Mouse (Mus musculus) MEL (cell line): Measurements from ENCODE around the gene Lcn8. TPM values are rescaled to one million over a fixed set of nuclear protein-coding genes. Genes with fewer than 3 reads are reported as not detected.

Experiments
- DNase-seq: peaks from one replicate; pipeline ENCODE4 v3.0.0; 2011; ENCODE audit warnings: low read depth, low spot score
- H3K27ac ChIP-seq: 2 replicates; pipeline ENCODE4 v1.5.1; 2012; ENCODE audit warnings: low read depth, mild to moderate bottlenecking, control low read depth, low read length, moderate library complexity; ENCODE audit not compliant: control insufficient read depth
- H3K27me3 ChIP-seq, 2 experiments: fragments of 150-350 bp in 1 of 2; sonication (generic) in 1 of 2; 2 replicates each; pipeline ENCODE4 v1.6.1; 2012; ENCODE audit warnings: low read length in 2 of 2, mild to moderate bottlenecking in 2 of 2, improper control_type of control experiment in 1 of 2, moderate library complexity in 1 of 2; ENCODE audit not compliant: insufficient read depth in 2 of 2, control insufficient read depth in 1 of 2
- H3K36me3 ChIP-seq, 2 experiments: 2 replicates each; pipeline ENCODE4 v1.6.1; 2012 to 2014; ENCODE audit warnings: low read length in 2 of 2, improper control_type of control experiment in 1 of 2, inconsistent platforms in 1 of 2, mild to moderate bottlenecking in 1 of 2; ENCODE audit not compliant: insufficient read depth in 2 of 2, control insufficient read depth in 1 of 2
- H3K4me1 ChIP-seq, 2 experiments: fragments of 150-350 bp in 1 of 2; sonication (generic) in 1 of 2; 2 replicates each; pipeline ENCODE4 v1.6.1; 2012; ENCODE audit warnings: low read length in 2 of 2, improper control_type of control experiment in 1 of 2, mild to moderate bottlenecking in 1 of 2; ENCODE audit not compliant: insufficient read depth in 2 of 2, control insufficient read depth in 1 of 2
- H3K4me3 ChIP-seq, 2 experiments: fragments of 150-350 bp in 1 of 2; sonication (generic) in 1 of 2; 2 replicates each; pipeline ENCODE4 v1.5.1; 2012; ENCODE audit warnings: low read depth in 2 of 2, low read length in 2 of 2, mild to moderate bottlenecking in 2 of 2, moderate library complexity in 2 of 2, control low read depth in 1 of 2, improper control_type of control experiment in 1 of 2; ENCODE audit not compliant: control insufficient read depth in 1 of 2, insufficient read depth in 1 of 2
- H3K79me2 ChIP-seq: 2 replicates; pipeline ENCODE4 v1.6.1; 2012; ENCODE audit warnings: mild to moderate bottlenecking, low read length, moderate library complexity; ENCODE audit not compliant: control insufficient read depth, poor library complexity, insufficient read depth
- H3K9ac ChIP-seq: 2 replicates; pipeline ENCODE4 v1.6.1; 2012; ENCODE audit warnings: low read depth, mild to moderate bottlenecking, control low read depth, low read length, moderate library complexity; ENCODE audit not compliant: control insufficient read depth, poor library complexity, severe bottlenecking
- H3K9me3 ChIP-seq: fragments of 150-350 bp; sonication (generic); replicated peaks from 2 replicates; pipeline ENCODE4 v1.6.1; 2012; ENCODE audit warnings: mild to moderate bottlenecking, low read length, improper control_type of control experiment, moderate library complexity; ENCODE audit not compliant: insufficient read depth
- CHD2 ChIP-seq: IDR thresholded peaks from 2 replicates; pipeline ENCODE4 v1.6.1; 2011; ENCODE audit warnings: low read length, improper control_type of control experiment
- CTCF ChIP-seq, 3 experiments: IDR thresholded peaks in 2 of 3; conservative IDR thresholded peaks in 1 of 3; 2 replicates each; pipeline ENCODE4 v1.5.1; 2011 to 2012; ENCODE audit warnings: low read length in 3 of 3, low read depth in 2 of 3, mild to moderate bottlenecking in 2 of 3, improper control_type of control experiment in 1 of 3, inconsistent platforms in 1 of 3, mixed read lengths in 1 of 3, moderate library complexity in 1 of 3; ENCODE audit not compliant: control insufficient read depth in 1 of 3, insufficient read depth in 1 of 3, poor library complexity in 1 of 3, severe bottlenecking in 1 of 3
- ELF1 ChIP-seq: IDR thresholded peaks from 2 replicates; pipeline ENCODE4 v1.6.1; 2014; ENCODE audit warnings: low read depth, mild to moderate bottlenecking, inconsistent platforms, low read length, improper control_type of control experiment, moderate library complexity
- EP300 ChIP-seq, 2 experiments: IDR thresholded peaks; 2 replicates each; pipeline ENCODE4 v1.6.1; 2011; ENCODE audit warnings: improper control_type of control experiment in 2 of 2, low read length in 2 of 2, low read depth in 1 of 2, mild to moderate bottlenecking in 1 of 2
- GATA1 ChIP-seq: IDR thresholded peaks from 2 replicates; pipeline ENCODE4 v1.6.1; 2011; ENCODE audit warnings: low read depth, low read length, improper control_type of control experiment
- KAT2A ChIP-seq: conservative IDR thresholded peaks from 2 replicates; pipeline ENCODE4 v1.6.1; 2012; ENCODE audit warnings: low read depth, low read length, improper control_type of control experiment, inconsistent platforms
- MAFK ChIP-seq: IDR thresholded peaks from 2 replicates; pipeline ENCODE4 v1.6.1; 2011; ENCODE audit warnings: low read depth, mild to moderate bottlenecking, low read length, improper control_type of control experiment, borderline replicate concordance
- MAZ ChIP-seq: IDR thresholded peaks from 2 replicates; pipeline ENCODE4 v1.6.1; 2012; ENCODE audit warnings: low read depth, mild to moderate bottlenecking, inconsistent platforms, low read length, improper control_type of control experiment
- MEF2A ChIP-seq: IDR thresholded peaks from 2 replicates; pipeline ENCODE4 v1.6.1; 2014; ENCODE audit warnings: low read depth, mild to moderate bottlenecking, inconsistent platforms, low read length, improper control_type of control experiment; ENCODE audit not compliant: poor library complexity, insufficient replicate concordance, severe bottlenecking; ENCODE audit errors: extremely low read depth
- NELFE ChIP-seq: IDR thresholded peaks from 2 replicates; pipeline ENCODE4 v1.6.1; 2011; ENCODE audit warnings: low read depth, low read length, improper control_type of control experiment
- POLR2A ChIP-seq, 2 experiments: IDR thresholded peaks; 2 replicates each; pipeline ENCODE4 v1.6.1; 2011 to 2012; ENCODE audit warnings: low read length in 2 of 2, mild to moderate bottlenecking in 2 of 2, control low read depth in 1 of 2, improper control_type of control experiment in 1 of 2, low read depth in 1 of 2, moderate library complexity in 1 of 2; ENCODE audit not compliant: control insufficient read depth in 1 of 2, insufficient read depth in 1 of 2, poor library complexity in 1 of 2
- RAD21 ChIP-seq: IDR thresholded peaks from 2 replicates; pipeline ENCODE4 v1.6.1; 2011; ENCODE audit warnings: mild to moderate bottlenecking, low read depth, low read length, improper control_type of control experiment
- SMC3 ChIP-seq: IDR thresholded peaks from 2 replicates; pipeline ENCODE4 v1.6.1; 2011; ENCODE audit warnings: low read depth, low read length, improper control_type of control experiment
- UBTF ChIP-seq: IDR thresholded peaks from 2 replicates; pipeline ENCODE4 v1.6.1; 2012; ENCODE audit warnings: low read depth, mild to moderate bottlenecking, inconsistent platforms, low read length, improper control_type of control experiment, moderate library complexity, borderline replicate concordance; ENCODE audit not compliant: insufficient read depth
- USF2 ChIP-seq, 2 experiments: IDR thresholded peaks; 2 replicates each; pipeline ENCODE4 v1.6.1; 2011 to 2012; ENCODE audit warnings: improper control_type of control experiment in 2 of 2, low read length in 2 of 2, borderline replicate concordance in 1 of 2, inconsistent platforms in 1 of 2, low read depth in 1 of 2, mild to moderate bottlenecking in 1 of 2; ENCODE audit not compliant: insufficient read depth in 1 of 2
- ZKSCAN1 ChIP-seq: IDR thresholded peaks from 2 replicates; pipeline ENCODE4 v1.6.1; 2012; ENCODE audit warnings: low read depth, mild to moderate bottlenecking, inconsistent platforms, low read length, improper control_type of control experiment, moderate library complexity
- ZMIZ1 ChIP-seq: IDR thresholded peaks from 2 replicates; pipeline ENCODE4 v1.6.1; 2012; ENCODE audit warnings: low read depth, mild to moderate bottlenecking, inconsistent platforms, low read length, improper control_type of control experiment, moderate library complexity
- ZNF384 ChIP-seq: IDR thresholded peaks from 2 replicates; pipeline ENCODE4 v1.6.1; 2012; ENCODE audit warnings: low read depth, mild to moderate bottlenecking, inconsistent platforms, low read length, improper control_type of control experiment
- polyA plus RNA-seq, 2 experiments: library from polyadenylated mRNA; stranded (reverse) in 1 of 2; unstranded in 1 of 2; fragments of >175 nt in 1 of 2; fragments of >200 nt in 1 of 2; gene quantifications; 2 replicates each; pipeline versions ENCODE4 v1.2.1 to v1.2.4; 2012; ENCODE audit warnings: low replicate concordance in 2 of 2, low read depth in 1 of 2; ENCODE audit not compliant: insufficient read length in 2 of 2, insufficient read depth in 1 of 2, missing spikeins in 1 of 2
- total RNA-seq: library from RNA; depleted of rRNA; stranded (reverse); fragments of 300-350 nt; gene quantifications from 2 replicates; pipeline ENCODE4 v1.2.3, GENCODE M21; 2012

Lcn8 gene
- total and polyA plus RNA-seq, 3 experiments, result not detected

- no peak overlapping the region for H3K4me3 ChIP-seq
- no peaks in the 10 kb centered on the region for H3K9me3 ChIP-seq
- no peaks in the 10 kb centered on the region for H3K4me1 ChIP-seq
Measured at GRCm38 (mm10) chr2:25663511-25663910, 10.6 kb downstream of the Lcn8 start.

GRCm38 (mm10) chr2:25664125-25664524, 11.2 kb downstream of the Lcn8 start:
- H3K4me3 ChIP-seq, result no peak overlapping the region
- H3K27me3 ChIP-seq, result peaks cover 3 to 12% of the 10 kb centered on the region in 2 experiments
- TF ChIP-seq CTCF (IDR thresholded peaks at IDR 0.05 in 2 of 3, conservative IDR thresholded peaks at IDR 0.05 in 1 of 3; ENCODE audit: control insufficient read depth in 1 of 3, insufficient read depth in 1 of 3, low read depth in 2 of 3, low read length in 3 of 3, poor library complexity in 1 of 3, severe bottlenecking in 1 of 3), result no peak
- TF ChIP-seq MEF2A, result no peak
- TF ChIP-seq SMC3, result no peak
- no peak for TF ChIP-seq USF2 (IDR thresholded peaks at IDR 0.05; ENCODE audit: borderline replicate concordance in 1 of 2, insufficient read depth in 1 of 2, low read depth in 1 of 2, low read length in 2 of 2)
- TF ChIP-seq MAZ, result no peak
- no peak for TF ChIP-seq MAFK
- no peak for TF ChIP-seq CHD2
- no peak for TF ChIP-seq UBTF
- TF ChIP-seq NELFE, result no peak
- no peak for TF ChIP-seq ELF1
- TF ChIP-seq POLR2A (IDR thresholded peaks at IDR 0.05; ENCODE audit: control insufficient read depth in 1 of 2, insufficient read depth in 1 of 2, low read depth in 1 of 2, low read length in 2 of 2, poor library complexity in 1 of 2), result no peak
- no peak for TF ChIP-seq GATA1
- no peak for TF ChIP-seq ZNF384
- TF ChIP-seq EP300 (IDR thresholded peaks at IDR 0.05; ENCODE audit: low read depth in 1 of 2, low read length in 2 of 2), result no peak
- no peak for TF ChIP-seq KAT2A
- TF ChIP-seq, all 39 proteins: peak for 0

More at GRCm38 (mm10) chr2:25663511-25663910, 10.6 kb downstream of the Lcn8 start:
- DNase-seq, result peak; percentile 49
- Histone ChIP-seq H3K9ac (no peak overlapping the region), H3K27me3 (peaks cover 3 to 12% of the 10 kb centered on the region in 2 experiments), H3K79me2 (no peaks in the 10 kb centered on the region), H3K36me3 (no peaks in the 10 kb centered on the region), H3K27ac (no peak overlapping the region)
- TF ChIP-seq RAD21, result peak; percentile 47
- peak; percentile 60 to 73 (median 69) for TF ChIP-seq CTCF (IDR thresholded peaks at IDR 0.05 in 2 of 3, conservative IDR thresholded peaks at IDR 0.05 in 1 of 3; ENCODE audit: control insufficient read depth in 1 of 3, insufficient read depth in 1 of 3, low read depth in 2 of 3, low read length in 3 of 3, poor library complexity in 1 of 3, severe bottlenecking in 1 of 3)
- TF ChIP-seq SMC3, result peak; percentile 42
- no peak for TF ChIP-seq ELF1
- no peak for TF ChIP-seq ZKSCAN1
- no peak for TF ChIP-seq ZMIZ1

More at GRCm38 (mm10) chr2:25664125-25664524, 11.2 kb downstream of the Lcn8 start:
- no peak overlapping the region for H3K27ac ChIP-seq
- no peak for DNase-seq
- no peaks in the 10 kb centered on the region for H3K9me3 ChIP-seq
- H3K79me2 ChIP-seq, result no peaks in the 10 kb centered on the region
- no peaks in the 10 kb centered on the region for H3K4me1 ChIP-seq
- H3K9ac ChIP-seq, result no peak overlapping the region
- H3K36me3 ChIP-seq, result no peaks in the 10 kb centered on the region
